Mouse (Mus musculus) intestine, embryonic 14.5 days (tissue): ENCODE measurements around the gene Atxn1. TPM values are rescaled to one million over a fixed set of nuclear protein-coding genes. Genes with fewer than 3 reads are reported as not detected.

ENCODE experiments used
- ATAC-seq: fragments of 200-750 bp; cut with Nextera tagmentation; replicated peaks from 2 replicates; pipeline ENCODE4 v1.8.0; 2017; ENCODE audit warnings: low read depth, moderate number of reproducible peaks, moderate TSS enrichment, moderate library complexity; ENCODE audit not compliant: low FRiP score, low TSS enrichment
- DNase-seq: peaks from one replicate; pipeline ENCODE4 v3.0.0-alpha.2; 2018; ENCODE audit warnings: low spot score
- H3K27ac ChIP-seq: fragments of 300-500 bp; sonication (generic); 2 replicates; pipeline ENCODE4 v1.5.1; 2014; ENCODE audit warnings: low read depth, mild to moderate bottlenecking, control low read depth
- H3K27me3 ChIP-seq: fragments of 300-500 bp; sonication (generic); replicated peaks from 2 replicates; pipeline ENCODE4 v1.6.1; 2014; ENCODE audit warnings: low read length, control low read depth; ENCODE audit not compliant: control insufficient read depth, insufficient read depth
- H3K36me3 ChIP-seq: fragments of 300-500 bp; sonication (generic); 2 replicates; pipeline ENCODE4 v1.6.1; 2014; ENCODE audit warnings: low read length, control low read depth; ENCODE audit not compliant: control insufficient read depth, insufficient read depth
- H3K4me1 ChIP-seq: fragments of 300-500 bp; sonication (generic); replicated peaks from 2 replicates; pipeline ENCODE4 v1.6.1; 2014; ENCODE audit warnings: low read length, control low read depth, mixed read lengths; ENCODE audit not compliant: control insufficient read depth, insufficient read depth
- H3K4me2 ChIP-seq: fragments of 300-500 bp; sonication (generic); 2 replicates; pipeline ENCODE4 v1.6.1; 2014; ENCODE audit warnings: low read length
- H3K4me3 ChIP-seq: fragments of 300-500 bp; sonication (generic); 2 replicates; pipeline ENCODE4 v1.5.1; 2014; ENCODE audit warnings: low read depth, low read length, control low read depth, mixed read lengths
- H3K9ac ChIP-seq: fragments of 300-500 bp; sonication (generic); 2 replicates; pipeline ENCODE4 v1.6.1; 2014; ENCODE audit warnings: mild to moderate bottlenecking, low read length
- H3K9me3 ChIP-seq: fragments of 300-500 bp; sonication (generic); 2 replicates; pipeline ENCODE4 v1.6.1; 2016; ENCODE audit warnings: low read length, control low read depth; ENCODE audit not compliant: control insufficient read depth
- WGBS: fragments of 180-500 bp; shearing (Covaris S2); extraction: QIAGEN DNeasy Blood & Tissue Kit; methylation state at CpG from one replicate; pipeline ENCODE4 v1.1.7; 2014; 5-methylcytosine and 5-hydroxymethylcytosine counted together
- polyA plus RNA-seq: library from polyadenylated mRNA; unstranded; fragments of >200 nt; fragmentation: Nextera tagmentation; extraction: Ambion mirVana; gene quantifications from 2 replicates; pipeline ENCODE4 v1.2.1, GENCODE M21; 2014

The Atxn1 gene
- polyA plus RNA-seq, 1 experiment from 2014 or later = 4.8 TPM

DNA sequence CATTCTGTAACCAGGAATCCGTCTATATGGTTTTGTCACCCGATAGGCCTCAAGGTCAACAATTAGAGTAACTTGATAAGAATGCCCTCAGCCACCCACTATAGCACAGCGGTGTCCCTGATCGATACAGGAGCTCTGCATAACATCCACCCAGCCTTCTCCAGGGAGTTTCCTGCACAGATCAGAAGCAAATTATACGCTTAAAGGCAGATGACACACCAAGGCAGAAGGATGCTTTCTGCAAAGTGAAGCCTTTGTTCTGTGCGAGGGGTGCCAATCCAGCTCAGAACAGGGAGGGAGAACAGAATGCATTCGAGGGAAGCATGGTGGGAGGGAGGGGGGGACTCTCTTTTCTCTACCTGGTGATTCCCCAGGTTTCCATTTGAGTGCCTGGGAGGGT, 221.0 kb downstream of the Atxn1 start:
- no peak for ATAC-seq
- 65% methylated on average over 7 of the region's 7 CpGs for WGBS

DNA sequence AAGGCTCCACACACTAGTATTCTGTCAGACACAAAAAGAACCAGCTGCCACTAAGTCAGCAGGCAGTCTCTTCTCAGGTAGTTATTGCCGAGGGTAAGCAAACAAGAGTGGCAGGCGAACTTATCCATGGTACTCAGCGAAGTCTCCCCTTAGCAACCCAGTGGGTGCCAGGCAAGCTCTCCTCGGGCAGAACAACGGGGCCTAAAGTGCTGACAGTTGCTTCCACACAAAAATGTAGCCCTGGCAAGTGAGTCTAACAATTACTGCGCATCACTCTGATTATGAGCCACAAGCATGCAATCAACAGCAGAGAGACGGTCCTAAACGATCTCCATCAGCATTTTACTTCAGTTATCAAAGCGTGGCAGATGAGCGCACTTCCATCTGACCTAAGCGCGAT, 224.4 kb downstream of the Atxn1 start:
- no peaks in the 10 kb centered on the region for H3K9me3 ChIP-seq
- ATAC-seq (no peak), DNase-seq (no peak)
- WGBS = 83% methylated on average over 12 of the region's 12 CpGs
- no peaks in the 10 kb centered on the region for H3K36me3 ChIP-seq
- no peak overlapping the region for H3K4me3 ChIP-seq
- H3K4me1 ChIP-seq = no peaks in the 10 kb centered on the region
- no peak overlapping the region for H3K9ac ChIP-seq
- H3K4me2 ChIP-seq = no peak overlapping the region
- H3K27me3 ChIP-seq = no peaks in the 10 kb centered on the region
- H3K27ac ChIP-seq = no peak overlapping the region

More for the DNA sequence above, 221.0 kb downstream of the Atxn1 start:
- Histone ChIP-seq H3K27ac (no peak overlapping the region), H3K9ac (no peak overlapping the region), H3K4me1 (no peaks in the 10 kb centered on the region; the same call in 1 of the 2 replicates), H3K27me3 (no peaks in the 10 kb centered on the region), H3K9me3 (no peaks in the 10 kb centered on the region), H3K4me2 (no peak overlapping the region), H3K4me3 (no peak overlapping the region), H3K36me3 (no peaks in the 10 kb centered on the region)
- DNase-seq = no peak

DNA sequence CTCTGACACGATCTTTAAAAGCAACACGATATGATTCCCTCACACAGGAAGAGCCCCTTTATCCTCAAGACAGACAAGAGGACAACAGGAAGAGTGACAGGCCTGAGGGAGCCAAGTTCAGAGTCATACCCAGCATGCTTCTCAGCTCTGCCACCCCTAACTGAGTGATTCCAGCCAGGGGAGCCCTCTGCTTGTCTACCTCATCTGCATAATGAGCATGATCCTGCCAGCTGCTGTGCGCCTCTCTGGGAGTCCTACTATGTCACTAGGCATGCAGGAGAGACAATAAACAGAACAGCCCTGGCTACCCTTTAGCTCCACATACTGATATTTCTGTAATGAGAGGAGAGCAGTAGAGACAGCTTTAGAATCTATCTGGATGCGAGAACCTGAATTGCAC, 228.6 kb downstream of the Atxn1 start:
- no peaks in the 10 kb centered on the region for H3K36me3 ChIP-seq
- H3K4me1 ChIP-seq = no peaks in the 10 kb centered on the region
- H3K4me2 ChIP-seq = no peak overlapping the region
- H3K9ac ChIP-seq = no peak overlapping the region
- no peak overlapping the region for H3K27ac ChIP-seq
- WGBS = 78% methylated on average over 4 of the region's 4 CpGs
- H3K9me3 ChIP-seq = no peaks in the 10 kb centered on the region
- H3K4me3 ChIP-seq = no peak overlapping the region
- DNase-seq (no peak), ATAC-seq (no peak)
- no peaks in the 10 kb centered on the region for H3K27me3 ChIP-seq

DNA sequence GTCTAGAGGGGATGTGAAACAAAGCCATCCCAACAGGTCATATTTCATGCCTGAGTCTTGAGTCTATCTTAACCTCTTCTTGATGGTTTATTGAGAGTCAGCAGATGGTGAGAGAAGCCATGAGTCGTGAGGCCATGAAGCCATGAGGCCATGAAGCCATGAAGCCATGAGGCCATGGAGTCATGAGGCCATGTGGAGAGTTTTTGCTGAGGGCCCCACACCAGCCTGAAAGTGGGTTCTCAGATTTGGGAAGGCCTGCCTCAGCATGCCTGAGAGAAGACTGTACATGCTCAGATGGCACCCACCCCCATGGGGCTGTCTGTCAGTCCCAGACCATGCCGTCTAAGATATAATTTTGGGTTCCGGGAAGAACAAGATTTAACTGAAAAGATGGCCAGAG, 229.0 kb downstream of the Atxn1 start:
- H3K36me3 ChIP-seq = no peaks in the 10 kb centered on the region
- ATAC-seq (no peak), DNase-seq (no peak)
- no peak overlapping the region for H3K4me3 ChIP-seq
- H3K27me3 ChIP-seq = no peaks in the 10 kb centered on the region
- H3K9ac ChIP-seq = no peak overlapping the region
- H3K27ac ChIP-seq = no peak overlapping the region
- H3K9me3 ChIP-seq = no peaks in the 10 kb centered on the region
- 88% methylated on average over 3 of the region's 3 CpGs for WGBS
- no peak overlapping the region for H3K4me2 ChIP-seq
- no peaks in the 10 kb centered on the region for H3K4me1 ChIP-seq

DNA sequence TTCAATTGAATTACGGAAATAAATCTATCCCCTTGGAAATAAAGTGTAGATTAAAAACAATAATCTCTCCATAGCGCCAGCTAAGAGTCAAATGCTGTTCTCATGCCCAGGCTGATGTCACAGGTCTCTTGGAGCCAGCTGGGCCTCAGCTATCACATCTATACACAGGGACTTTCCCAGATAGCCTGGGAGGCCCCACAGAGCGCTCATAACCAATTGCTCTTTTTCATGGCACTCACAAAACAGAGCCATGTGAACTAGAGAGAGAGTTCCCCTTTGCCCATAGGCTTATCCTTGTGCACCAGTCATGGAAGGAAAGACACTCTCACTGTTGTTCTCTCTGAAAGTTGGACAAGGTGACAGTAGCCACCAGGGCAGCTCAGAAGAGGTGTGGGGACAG, 230.3 kb downstream of the Atxn1 start:
- Histone ChIP-seq H3K27ac (no peak overlapping the region), H3K4me2 (no peak overlapping the region), H3K9me3 (no peaks in the 10 kb centered on the region), H3K36me3 (no peaks in the 10 kb centered on the region), H3K4me3 (no peak overlapping the region), H3K27me3 (no peaks in the 10 kb centered on the region), H3K4me1 (no peaks in the 10 kb centered on the region), H3K9ac (no peak overlapping the region)
- 89% methylated on average over 3 of the region's 3 CpGs for WGBS
- ATAC-seq = no peak
- DNase-seq = no peak

DNA sequence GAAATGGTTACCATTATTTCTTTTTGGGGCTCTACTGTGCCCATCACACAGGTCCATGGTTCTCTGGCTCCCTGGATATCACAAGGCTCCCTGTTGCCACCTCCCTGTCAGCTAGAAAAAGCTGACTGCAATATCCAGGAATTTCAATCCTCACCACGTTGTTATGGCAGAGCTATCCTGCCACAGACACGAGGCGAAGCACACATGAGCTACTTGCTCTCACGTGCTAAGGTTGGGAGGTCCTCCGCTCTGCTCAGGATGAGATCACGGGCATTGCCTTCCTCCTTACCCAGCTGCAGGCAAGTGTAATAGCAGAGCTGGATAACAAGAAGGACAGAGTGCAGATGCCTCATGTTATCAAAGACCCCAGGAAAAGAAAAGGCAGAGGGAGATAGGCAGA, 232.2 kb downstream of the Atxn1 start:
- DNase-seq = no peak
- WGBS = 69% methylated on average over 6 of the region's 6 CpGs
- Histone ChIP-seq H3K27me3 (no peaks in the 10 kb centered on the region), H3K4me1 (no peaks in the 10 kb centered on the region), H3K36me3 (no peaks in the 10 kb centered on the region), H3K9me3 (no peaks in the 10 kb centered on the region), H3K4me3 (no peak overlapping the region), H3K9ac (no peak overlapping the region), H3K27ac (no peak overlapping the region), H3K4me2 (no peak overlapping the region)
- ATAC-seq = no peak

DNA sequence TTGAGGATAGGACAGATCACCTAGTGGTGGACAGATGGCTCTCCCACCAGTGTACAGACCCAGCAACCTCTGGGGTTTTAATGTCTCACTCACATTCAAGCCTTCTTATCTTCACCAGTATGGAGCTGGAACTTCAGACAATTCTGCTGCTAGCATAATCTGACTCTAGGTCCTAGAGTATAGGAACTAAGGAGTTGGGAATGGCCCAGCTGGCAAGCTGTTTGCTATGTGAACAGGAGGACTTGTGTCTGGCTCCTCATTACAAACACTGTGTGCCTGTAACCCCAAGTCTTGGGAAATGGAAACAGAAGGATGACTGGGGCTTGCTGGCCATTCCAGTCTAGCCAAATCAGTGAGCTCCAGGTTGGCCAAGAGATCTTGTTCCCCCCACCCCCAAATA, 237.9 kb downstream of the Atxn1 start:
- Histone ChIP-seq H3K4me2 (no peak overlapping the region), H3K27me3 (no peaks in the 10 kb centered on the region), H3K4me1 (no peaks in the 10 kb centered on the region), H3K4me3 (no peak overlapping the region), H3K9ac (no peak overlapping the region), H3K36me3 (no peaks in the 10 kb centered on the region), H3K27ac (no peak overlapping the region), H3K9me3 (no peaks in the 10 kb centered on the region)
- no peak for DNase-seq
- no peak for ATAC-seq

DNA sequence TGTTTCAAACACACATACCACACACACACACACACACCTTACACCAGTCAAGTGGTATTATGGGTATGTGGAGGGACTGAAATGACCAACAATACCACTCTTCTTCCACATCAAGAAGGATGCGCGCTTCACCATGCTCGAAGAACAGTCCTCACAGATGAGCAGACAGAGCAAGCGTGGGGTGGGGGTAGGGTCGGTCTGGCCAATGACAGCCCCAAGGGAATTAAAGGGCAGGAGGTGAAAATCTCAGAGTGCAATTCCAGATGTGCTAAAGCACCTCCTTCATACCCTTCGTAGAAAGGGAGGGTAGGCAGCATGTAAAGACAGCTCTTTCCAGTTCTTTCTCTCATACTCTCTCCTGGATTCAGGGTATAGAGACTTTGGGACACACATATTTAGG, 238.6 kb downstream of the Atxn1 start:
- H3K27me3 ChIP-seq = no peaks in the 10 kb centered on the region
- no peak overlapping the region for H3K9ac ChIP-seq
- no peaks in the 10 kb centered on the region for H3K36me3 ChIP-seq
- H3K9me3 ChIP-seq = no peaks in the 10 kb centered on the region
- H3K4me2 ChIP-seq = no peak overlapping the region
- DNase-seq (no peak), ATAC-seq (no peak)
- H3K4me1 ChIP-seq = no peaks in the 10 kb centered on the region
- H3K4me3 ChIP-seq = no peak overlapping the region
- H3K27ac ChIP-seq = no peak overlapping the region
- 83% methylated on average over 6 of the region's 6 CpGs for WGBS

DNA sequence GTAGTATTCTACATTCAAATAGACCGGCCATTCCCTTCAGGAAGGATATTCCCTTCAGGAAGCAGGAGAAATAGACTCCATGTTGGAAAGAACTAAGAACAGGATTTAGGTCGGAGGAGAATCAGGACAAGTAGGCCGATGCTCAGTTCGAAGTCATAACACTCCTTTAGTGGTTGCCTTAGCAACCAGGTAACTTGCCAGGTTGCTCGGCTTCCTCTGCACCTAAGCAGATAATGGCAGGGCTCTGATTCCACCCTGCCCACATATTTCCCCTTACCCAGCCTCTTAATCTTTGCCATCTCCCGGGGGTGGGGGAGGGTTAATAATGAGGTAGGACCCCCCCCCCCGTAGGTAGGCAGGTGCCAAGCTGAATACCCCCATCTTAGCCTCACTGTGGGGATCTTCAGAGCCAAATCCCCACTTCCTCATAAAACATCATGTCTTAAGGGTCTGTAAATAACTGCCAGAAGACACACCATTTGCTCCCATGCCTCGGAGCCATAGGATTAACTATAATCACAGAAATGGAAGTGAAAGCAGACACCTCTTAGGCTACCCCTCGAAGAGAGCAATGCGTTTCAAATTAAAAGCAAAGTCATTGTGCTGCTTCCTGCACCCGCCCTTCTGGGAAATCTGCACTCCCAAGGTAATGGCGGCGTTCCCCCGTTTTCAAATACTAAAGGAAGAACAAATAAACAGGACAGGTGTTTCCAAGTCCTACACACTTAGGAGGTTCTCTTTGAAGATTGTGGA, 240.1 kb downstream of the Atxn1 start:
- Histone ChIP-seq H3K27ac (no peak overlapping the region), H3K36me3 (no peaks in the 10 kb centered on the region), H3K4me2 (no peak overlapping the region), H3K9me3 (no peaks in the 10 kb centered on the region), H3K4me3 (no peak overlapping the region), H3K4me1 (no peaks in the 10 kb centered on the region), H3K9ac (no peak overlapping the region), H3K27me3 (no peaks in the 10 kb centered on the region)
- WGBS = 67% methylated on average over 14 of the region's 14 CpGs
- no peak for DNase-seq
- no peak for ATAC-seq
